Mouse (Mus musculus): Measurements from ENCODE around the gene Ifna4. TPM values are rescaled to one million over a fixed set of nuclear protein-coding genes. Genes with fewer than 3 reads are reported as not detected.

The Ifna4 gene
- under 1 TPM in 1 of 2 experiments, not detected in 1; 0.71 TPM for polyA plus RNA-seq (2017; shearing (Covaris generic))

DNA sequence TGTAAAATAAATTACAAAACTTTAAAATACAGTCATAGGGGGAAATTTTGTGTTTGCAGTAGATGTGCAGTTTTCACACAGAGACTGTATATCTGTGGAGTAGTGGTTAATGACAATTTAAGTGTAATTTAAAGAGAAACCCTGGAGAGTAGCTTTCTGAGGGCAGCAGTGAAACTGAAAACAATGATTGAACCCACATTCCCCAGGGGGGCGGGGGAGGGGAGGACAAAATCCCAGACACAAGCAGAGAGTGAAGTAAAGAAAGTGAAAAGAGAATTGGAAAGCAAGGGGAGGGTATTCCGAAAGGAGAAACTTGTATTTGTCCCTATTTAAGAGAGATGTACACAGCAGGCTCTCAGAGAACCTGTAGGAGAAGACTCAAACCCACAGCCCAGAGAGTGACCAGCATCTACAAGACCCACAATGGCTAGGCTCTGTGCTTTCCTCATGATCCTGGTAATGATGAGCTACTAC lies at the start of gene Ifna4:
Gene Ifna4 (plus strand): TSS at position 424 of the 474 bp plus-strand sequence.

DNA sequence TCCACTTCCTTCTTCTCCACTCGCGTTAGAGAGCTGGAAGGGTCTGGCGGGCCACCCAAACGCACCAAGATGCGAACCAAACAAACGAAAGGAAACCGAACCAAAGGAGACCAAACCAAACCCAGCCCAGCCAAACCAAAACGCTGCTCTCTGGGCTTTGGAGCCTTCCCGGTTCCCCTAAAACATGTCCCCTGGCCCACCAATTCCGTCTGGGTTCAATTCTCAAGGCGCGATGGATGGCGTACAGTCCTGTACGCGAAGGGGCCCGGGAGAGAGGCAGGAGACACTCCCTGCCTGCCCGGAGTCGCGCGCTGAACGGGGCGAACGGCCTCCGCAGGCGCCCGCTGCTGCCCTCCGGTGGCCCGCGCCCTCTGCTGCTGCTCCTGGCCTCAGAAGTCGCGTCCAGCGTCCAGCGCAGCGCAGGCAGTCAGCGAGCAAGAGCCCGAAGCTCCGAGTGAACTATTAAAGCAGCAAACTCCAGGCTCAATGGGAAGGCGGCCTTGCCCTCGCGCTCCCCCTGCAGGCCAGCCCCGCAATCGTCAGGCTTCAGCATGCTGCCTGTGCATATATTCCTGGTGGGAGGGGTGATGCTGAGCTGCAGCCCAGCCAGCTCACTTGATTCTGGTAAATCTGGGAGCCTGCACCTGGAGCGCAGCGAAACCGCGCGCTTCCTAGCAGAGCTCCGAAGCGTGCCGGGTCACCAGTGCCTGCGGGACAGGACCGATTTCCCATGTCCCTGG lies 47.6 kb upstream of the Ifna4 start, which contains the start of gene Gm13275:
Gene Gm13275 (plus strand): TSS at position 552 of the 740 bp plus-strand sequence.

DNA sequence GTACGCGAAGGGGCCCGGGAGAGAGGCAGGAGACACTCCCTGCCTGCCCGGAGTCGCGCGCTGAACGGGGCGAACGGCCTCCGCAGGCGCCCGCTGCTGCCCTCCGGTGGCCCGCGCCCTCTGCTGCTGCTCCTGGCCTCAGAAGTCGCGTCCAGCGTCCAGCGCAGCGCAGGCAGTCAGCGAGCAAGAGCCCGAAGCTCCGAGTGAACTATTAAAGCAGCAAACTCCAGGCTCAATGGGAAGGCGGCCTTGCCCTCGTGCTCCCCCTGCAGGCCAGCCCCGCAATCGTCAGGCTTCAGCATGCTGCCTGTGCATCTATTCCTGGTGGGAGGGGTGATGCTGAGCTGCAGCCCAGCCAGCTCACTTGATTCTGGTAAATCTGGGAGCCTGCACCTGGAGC lies 44.6 kb upstream of the Ifna4 start, which contains the start of gene Gm13279:
Gene Gm13279 (plus strand): TSS at position 301 of the 400 bp plus-strand sequence.

GRCm38 (mm10) chr4:88799365-88799764 lies 42.3 kb upstream of the Ifna4 start, which contains the start of gene Gm13285:
Gene Gm13285, plus strand, starts transcription at chr4:88799665.

GRCm38 (mm10) chr4:88802954-88803353 lies 38.7 kb upstream of the Ifna4 start, which contains the start of gene Gm13287:
Gene Gm13287, plus strand, starts transcription at chr4:88803254.

GRCm38 (mm10) chr4:88805231-88805630 lies 36.4 kb upstream of the Ifna4 start, which contains the start of gene Gm13288:
Gene Gm13288, plus strand, starts transcription at chr4:88805531.

DNA sequence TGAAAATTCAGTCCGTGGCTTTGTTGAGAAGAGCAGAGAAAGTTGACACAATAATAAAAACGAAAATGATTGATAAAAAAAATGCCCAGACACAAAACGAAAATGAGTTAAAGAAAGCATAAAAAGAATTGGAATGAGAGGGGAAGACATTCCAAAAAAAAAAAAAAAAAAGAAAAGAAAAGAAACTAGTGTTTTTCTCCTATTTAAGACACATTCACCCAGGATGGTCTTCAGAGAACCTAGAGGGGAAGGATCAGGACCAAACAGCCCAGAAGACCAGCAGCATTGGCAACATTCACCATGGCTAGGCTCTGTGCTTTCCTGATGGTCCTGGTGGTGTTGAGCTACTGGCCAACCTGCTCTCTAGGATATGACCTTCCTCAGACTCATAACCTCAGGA lies 25.7 kb upstream of the Ifna4 start, which contains the start of gene Ifna7:
Gene Ifna7 (plus strand): TSS at position 301 of the 400 bp plus-strand sequence.

GRCm38 (mm10) chr4:88819659-88820058 lies 22.0 kb upstream of the Ifna4 start, which contains the start of gene Ifna11:
Gene Ifna11, plus strand, starts transcription at chr4:88819959.

DNA sequence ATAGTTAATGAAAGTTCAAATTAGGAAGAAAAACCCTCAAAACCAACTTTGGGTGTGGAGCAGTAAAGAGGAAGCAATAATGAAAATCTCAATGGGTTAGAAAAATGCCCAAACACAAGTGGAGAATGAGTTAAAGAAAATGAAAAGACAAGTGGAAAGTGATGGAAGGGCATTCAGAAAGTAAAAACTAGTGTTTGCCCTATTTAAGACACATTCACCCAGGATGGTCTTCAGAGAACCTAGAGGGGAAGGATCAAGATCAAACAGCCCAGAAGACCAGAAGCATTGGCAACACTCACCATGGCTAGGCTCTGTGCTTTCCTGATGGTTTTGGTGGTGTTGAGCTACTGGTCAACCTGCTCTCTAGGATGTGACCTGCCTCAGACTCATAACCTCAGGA lies 14.5 kb upstream of the Ifna4 start, which contains the start of gene Ifna6:
Gene Ifna6 (plus strand): TSS at position 301 of the 400 bp plus-strand sequence.

GRCm38 (mm10) chr4:88835225-88835624 lies 6.4 kb upstream of the Ifna4 start, which contains the start of gene Ifna5:
Gene Ifna5, plus strand, starts transcription at chr4:88835525.

GRCm38 (mm10) chr4:88849698-88850097 lies 8.0 kb downstream of the Ifna4 start, which contains the start of gene Ifna1:
Gene Ifna1, plus strand, starts transcription at chr4:88850087.

DNA sequence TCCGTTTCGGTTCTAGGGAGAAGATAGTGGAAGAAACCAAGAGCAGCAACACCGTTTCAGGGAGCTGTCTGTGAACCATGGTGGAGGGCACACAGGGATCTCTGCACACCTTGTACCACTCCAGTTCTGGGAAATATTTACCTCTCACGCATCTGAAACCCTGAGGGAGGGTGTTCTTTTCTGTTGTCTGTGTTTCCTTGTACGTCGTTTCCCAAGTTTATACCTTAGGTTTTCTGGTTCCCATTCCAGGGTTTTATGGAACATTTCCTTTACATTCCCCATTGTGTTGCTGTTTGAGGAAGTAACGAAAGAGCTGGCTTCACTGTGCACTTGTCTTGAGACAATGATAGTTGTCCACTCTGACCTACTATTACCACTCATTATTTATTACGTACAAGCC lies 38.4 kb downstream of the Ifna4 start, which contains the start of gene Ifne:
Gene Ifne (minus strand): TSS at position 101 of the 400 bp plus-strand sequence.

Other genes starting within 250 kb of the Ifna4 start
- not detected for gene Ifna9, start 249.5 kb upstream of the Ifna4 start, polyA plus RNA-seq (2017; shearing (Covaris generic))
- not detected for gene Ifna12, start 238.5 kb upstream of the Ifna4 start, polyA plus RNA-seq (2017; shearing (Covaris generic))
- under 1 TPM in 1 of 2 experiments, not detected in 1; 0.47 TPM for gene C87499, start 207.4 kb upstream of the Ifna4 start, polyA plus RNA-seq (2017; shearing (Covaris generic))
- gene Ifna13, start 197.4 kb upstream of the Ifna4 start, polyA plus RNA-seq (2017; shearing (Covaris generic)), result not detected
- not detected for gene Ifna16, start 164.9 kb upstream of the Ifna4 start, polyA plus RNA-seq (2017; shearing (Covaris generic))
- not detected for gene Ifna2, start 157.9 kb upstream of the Ifna4 start, polyA plus RNA-seq (2017; shearing (Covaris generic))
- under 1 TPM in 1 of 2 experiments, not detected in 1; 0.30 TPM for gene Ifnab, start 150.5 kb upstream of the Ifna4 start, polyA plus RNA-seq (2017; shearing (Covaris generic))
- not detected for gene Gm26566, start 120.1 kb upstream of the Ifna4 start, polyA plus RNA-seq (2017; shearing (Covaris generic))
- gene Klhl9, start 119.4 kb upstream of the Ifna4 start, polyA plus RNA-seq (2017; shearing (Covaris generic)), result 10 to 100 TPM; 19.8 to 29.0 TPM
- gene Gm13271, start 87.0 kb upstream of the Ifna4 start, polyA plus RNA-seq (2017; shearing (Covaris generic)), result not detected
- 1 to 10 TPM in 1 of 2 experiments, under 1 TPM in 1; 0.62 to 1.0 TPM for gene Gm13283, start 81.7 kb upstream of the Ifna4 start, polyA plus RNA-seq (2017; shearing (Covaris generic))
- gene Gm13290, start 68.0 kb upstream of the Ifna4 start, polyA plus RNA-seq (2017; shearing (Covaris generic)), result under 1 TPM in 1 of 2 experiments, not detected in 1; 0.82 TPM
- not detected for gene Gm13289, start 64.9 kb upstream of the Ifna4 start, polyA plus RNA-seq (2017; shearing (Covaris generic))
- not detected for gene Gm13272, start 62.0 kb upstream of the Ifna4 start, polyA plus RNA-seq (2017; shearing (Covaris generic))
- 1 to 10 TPM in 1 of 2 experiments, not detected in 1; 1.5 TPM for gene Ifnz, start 59.7 kb upstream of the Ifna4 start, polyA plus RNA-seq (2017; shearing (Covaris generic))
- not detected for gene Gm13276, start 56.2 kb upstream of the Ifna4 start, polyA plus RNA-seq (2017; shearing (Covaris generic))
- gene Gm13277, start 53.2 kb upstream of the Ifna4 start, polyA plus RNA-seq (2017; shearing (Covaris generic)), result not detected
- gene Gm13278, start 50.3 kb upstream of the Ifna4 start, polyA plus RNA-seq (2017; shearing (Covaris generic)), result not detected
- gene Gm13275, start 47.4 kb upstream of the Ifna4 start, polyA plus RNA-seq (2017; shearing (Covaris generic)), result not detected
- gene Gm13279, start 44.5 kb upstream of the Ifna4 start, polyA plus RNA-seq (2017; shearing (Covaris generic)), result not detected
- 1 to 10 TPM in 1 of 2 experiments, under 1 TPM in 1; 0.94 to 3.7 TPM for gene Gm13285, start 42.2 kb upstream of the Ifna4 start, polyA plus RNA-seq (2017; shearing (Covaris generic))
- not detected for gene Gm13287, start 38.6 kb upstream of the Ifna4 start, polyA plus RNA-seq (2017; shearing (Covaris generic))
- not detected for gene Gm13288, start 36.3 kb upstream of the Ifna4 start, polyA plus RNA-seq (2017; shearing (Covaris generic))
- not detected for gene Ifna7, start 25.6 kb upstream of the Ifna4 start, polyA plus RNA-seq (2017; shearing (Covaris generic))
- gene Ifna11, start 21.9 kb upstream of the Ifna4 start, polyA plus RNA-seq (2017; shearing (Covaris generic)), result not detected
- not detected for gene Ifna6, start 14.4 kb upstream of the Ifna4 start, polyA plus RNA-seq (2017; shearing (Covaris generic))
- gene Ifna5, start 6.3 kb upstream of the Ifna4 start, polyA plus RNA-seq (2017; shearing (Covaris generic)), result not detected
- not detected for gene Ifna1, start 8.2 kb downstream of the Ifna4 start, polyA plus RNA-seq (2017; shearing (Covaris generic))
- gene Ifne, start 38.3 kb downstream of the Ifna4 start, polyA plus RNA-seq (2017; shearing (Covaris generic)), result not detected